Mouse (Mus musculus) embryonic fibroblast, embryonic 13.5 days (primary cell): ENCODE measurements around the gene Mta3.

Source experiments
- CTCF ChIP-seq: IDR thresholded peaks from 2 replicates; pipeline ENCODE4 v1.5.1; 2011; ENCODE audit warnings: mild to moderate bottlenecking, control low read depth, low read length, moderate library complexity, borderline replicate concordance; ENCODE audit not compliant: insufficient read depth
- POLR2A ChIP-seq: IDR thresholded peaks from 2 replicates; pipeline ENCODE4 v1.6.1; 2011; ENCODE audit warnings: low read depth, mild to moderate bottlenecking, control low read depth, low read length, moderate library complexity

- TF ChIP-seq CTCF, result no peak
- no peak for TF ChIP-seq POLR2A
Measured at GRCm38 (mm10) chr17:83730123-83730522, 24.2 kb downstream of the Mta3 start.
